Mouse (Mus musculus) left cerebral cortex, adult 2 months (tissue): Measurements from ENCODE around the gene Mettl21c. TPM values are rescaled to one million over a fixed set of nuclear protein-coding genes. Genes with fewer than 3 reads are reported as not detected.

ENCODE experiments used
- DNase-seq, 2 experiments: peaks; one replicate each; pipeline ENCODE4 v3.0.0; 2021 to 2022; ENCODE audit warnings: low spot score in 2 of 2, mixed read lengths in 1 of 2; ENCODE audit errors: extremely low spot score in 1 of 2
- H3K27ac ChIP-seq: fragments of 200-600 bp; 2 replicates; pipeline ENCODE4 v1.8.1; 2022
- H3K4me3 ChIP-seq: fragments of 200-600 bp; 2 replicates; pipeline ENCODE4 v1.8.1; 2022
- CTCF ChIP-seq: fragments of 200-600 bp; IDR thresholded peaks from 2 replicates; pipeline ENCODE4 v1.8.1; 2022; ENCODE audit warnings: antibody characterized with exemption, mild to moderate bottlenecking, moderate library complexity
- intact Hi-C: fragments of 180-260 bp; cut with DNase I; formaldehyde crosslinking; loops from one replicate; pipeline ENCODE4 v1.15.1; 2025
- total RNA-seq, 2 experiments: library from RNA; stranded (reverse); gene quantifications; 2 replicates each; pipeline ENCODE4 v1.2.3; 2021

The Mettl21c gene
- total RNA-seq, 2 experiments from 2014 or later, result not detected

GRCm38 (mm10) chr1:44022656-44023055 lies 2.8 kb upstream of the Mettl21c start:
- no peak for DNase-seq
- no peak for TF ChIP-seq CTCF
- Histone ChIP-seq H3K4me3 (no peak overlapping the region), H3K27ac (no peak overlapping the region)
- intact Hi-C loops, result no loop called here

DNA sequence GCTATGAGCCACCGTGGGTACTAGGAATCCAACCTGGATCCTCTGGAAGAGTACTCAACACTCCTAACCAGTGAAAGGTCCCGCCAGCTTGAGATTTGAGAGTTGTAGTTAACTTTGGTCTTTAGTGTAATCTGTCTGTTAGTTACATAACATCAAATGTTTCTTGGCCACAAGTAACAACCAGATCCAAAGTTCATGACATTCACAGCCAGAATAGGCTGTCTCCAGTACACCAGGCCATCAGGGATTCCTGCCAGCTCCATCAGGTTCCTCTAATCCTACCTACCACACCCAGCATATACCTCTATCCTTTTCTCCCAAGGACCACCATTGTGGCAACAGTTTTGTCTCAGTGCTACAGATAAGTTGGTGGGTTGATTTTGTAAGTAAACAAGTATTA lies 4.3 kb downstream of the Mettl21c start:
- no peak overlapping the region for H3K4me3 ChIP-seq
- H3K27ac ChIP-seq, result no peak overlapping the region
- TF ChIP-seq CTCF, result no peak
- intact Hi-C loops, result no loop called here
- DNase-seq, result no peak

GRCm38 (mm10) chr1:44004513-44004912 lies 15.3 kb downstream of the Mettl21c start:
- TF ChIP-seq CTCF, result no peak
- intact Hi-C loops, result no loop called here
- Histone ChIP-seq H3K4me3 (no peak overlapping the region), H3K27ac (no peak overlapping the region)
- no peak for DNase-seq

GRCm38 (mm10) chr1:43996914-43997589 lies 22.8 kb downstream of the Mettl21c start:
- DNase-seq, result no peak
- TF ChIP-seq CTCF, result no peak
- intact Hi-C loops, result loop anchor here (5.0 kb wide), 1 partner anchor 40 kb away; no protein-coding TSS in a partner anchor

DNA sequence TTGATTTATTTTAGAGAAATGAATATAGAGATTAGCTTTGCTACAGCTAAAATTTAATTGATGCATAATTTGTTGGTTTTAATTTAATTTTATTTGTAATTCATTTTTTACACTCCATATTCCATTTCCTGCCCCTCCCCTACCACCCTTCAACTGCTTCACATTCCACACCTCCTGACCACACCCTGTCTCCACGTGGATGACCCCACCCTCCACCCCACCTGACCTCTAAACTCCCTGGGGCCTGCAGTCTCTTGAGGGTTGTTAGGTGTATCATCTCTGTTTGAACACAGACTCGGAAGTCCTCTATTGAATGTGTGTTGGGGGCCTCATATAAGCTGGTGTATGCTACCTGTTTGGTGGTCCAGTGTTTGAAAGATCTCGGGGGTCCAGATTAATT lies 48.7 kb downstream of the Mettl21c start:
- intact Hi-C loops, result no loop called here
- DNase-seq, result no peak
- TF ChIP-seq CTCF, result no peak

More at GRCm38 (mm10) chr1:43996914-43997589, 22.8 kb downstream of the Mettl21c start:
- Histone ChIP-seq H3K27ac (no peak overlapping the region), H3K4me3 (no peak overlapping the region)

GRCm38 (mm10) chr1:43969361-43969760 lies 50.5 kb downstream of the Mettl21c start:
- Histone ChIP-seq H3K27ac (no peak overlapping the region), H3K4me3 (no peak overlapping the region)
- TF ChIP-seq CTCF, result no peak
- intact Hi-C loops, result no loop called here
- no peak for DNase-seq

More for the DNA sequence above, 48.7 kb downstream of the Mettl21c start:
- H3K27ac ChIP-seq, result no peak overlapping the region
- H3K4me3 ChIP-seq, result no peak overlapping the region

DNA sequence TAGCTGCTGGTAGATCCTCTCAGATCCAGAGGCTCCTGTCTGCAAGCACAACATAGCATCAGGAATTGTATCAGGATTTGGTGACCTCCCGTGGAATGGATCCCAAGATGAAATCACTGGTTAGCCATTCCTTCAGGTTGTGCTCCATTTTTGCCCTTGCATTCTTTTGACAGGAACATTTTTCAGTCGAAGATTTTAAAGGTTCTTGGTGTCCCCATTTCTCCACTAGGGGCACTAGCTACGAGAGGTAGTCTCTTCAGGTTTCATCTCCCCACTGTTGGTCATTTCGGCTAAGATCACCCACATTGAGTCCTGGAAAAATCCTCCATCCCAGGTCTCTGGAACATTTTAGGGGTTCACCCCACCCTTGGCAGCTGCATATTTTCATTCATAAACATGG lies 53.1 kb downstream of the Mettl21c start:
- Histone ChIP-seq H3K4me3 (no peak overlapping the region), H3K27ac (no peak overlapping the region)
- TF ChIP-seq CTCF, result peak; percentile 41
- intact Hi-C loops, result no loop called here
- no peak for DNase-seq

GRCm38 (mm10) chr1:43964381-43964780 lies 55.5 kb downstream of the Mettl21c start:
- intact Hi-C loops, result no loop called here
- Histone ChIP-seq H3K27ac (no peak overlapping the region), H3K4me3 (no peak overlapping the region)
- TF ChIP-seq CTCF, result no peak
- no peak for DNase-seq

Other genes with a start within 250 kb of the Mettl21c start
- 10 to 100 TPM; 54.8 to 61.5 TPM for gene Uxs1, start 192.2 kb downstream of the Mettl21c start, total RNA-seq
- gene Tpp2, start 86.4 kb downstream of the Mettl21c start, total RNA-seq, result 10 to 100 TPM; 47.4 to 50.5 TPM
- not detected for gene Gm8251, start 41.9 kb upstream of the Mettl21c start, total RNA-seq
- gene Tex30, start 82.4 kb upstream of the Mettl21c start, total RNA-seq, result 10 to 100 TPM in 1 of 2 experiments, 1 to 10 TPM in 1; 9.6 to 10.5 TPM
- 1 to 10 TPM; 8.3 to 8.9 TPM for gene Kdelc1, start 98.8 kb upstream of the Mettl21c start, total RNA-seq
- gene Bivm, start 98.9 kb upstream of the Mettl21c start, total RNA-seq, result 10 to 100 TPM; 32.0 to 38.9 TPM
- 10 to 100 TPM; 24.6 TPM for gene Ercc5, start 127.7 kb upstream of the Mettl21c start, total RNA-seq
- not detected for gene Mettl21e, start 198.9 kb upstream of the Mettl21c start, total RNA-seq